Mouse (Mus musculus): Measurements from ENCODE around the gene Arvcf.
A peak's percentile ranks its signal among the peaks of the same experiment; 100 is the strongest.

Gene Arvcf

GRCm38 (mm10) chr16:18390399-18390798 lies 42.4 kb downstream of the Arvcf start:
- no peak for DNase-seq

- peak in 1 of 2 experiments; percentile 3 for DNase-seq
These were observed 43.1 kb downstream of the Arvcf start for GRCm38 (mm10) chr16:18391127-18391526.

GRCm38 (mm10) chr16:18391728-18392127 lies 43.7 kb downstream of the Arvcf start:
- DNase-seq: peak in 1 of 2 experiments; percentile 9

GRCm38 (mm10) chr16:18392469-18393426 lies 44.8 kb downstream of the Arvcf start:
- DNase-seq: peak; percentile 88 to 92

GRCm38 (mm10) chr16:18393595-18393994 lies 45.6 kb downstream of the Arvcf start:
- no peak for DNase-seq

- DNase-seq: no peak
These were observed 46.1 kb downstream of the Arvcf start for GRCm38 (mm10) chr16:18394056-18394455.

GRCm38 (mm10) chr16:18394777-18395619 lies 47.0 kb downstream of the Arvcf start:
- no peak for DNase-seq

- DNase-seq: no peak
These were observed 47.6 kb downstream of the Arvcf start for GRCm38 (mm10) chr16:18395620-18396036.

- no peak for DNase-seq
These were observed 48.2 kb downstream of the Arvcf start for GRCm38 (mm10) chr16:18396201-18396600.

GRCm38 (mm10) chr16:18396791-18397621 lies 49.0 kb downstream of the Arvcf start:
- no peak for DNase-seq

- DNase-seq: no peak
These were observed 52.0 kb downstream of the Arvcf start for GRCm38 (mm10) chr16:18400028-18400427.

GRCm38 (mm10) chr16:18400472-18401216 lies 52.7 kb downstream of the Arvcf start:
- DNase-seq: no peak

GRCm38 (mm10) chr16:18403285-18403684 lies 55.3 kb downstream of the Arvcf start:
- DNase-seq: no peak

- DNase-seq: no peak
These were observed 57.3 kb downstream of the Arvcf start for GRCm38 (mm10) chr16:18405091-18405854.

- DNase-seq: no peak
These were observed 57.9 kb downstream of the Arvcf start for GRCm38 (mm10) chr16:18405876-18406275.

GRCm38 (mm10) chr16:18406293-18406692 lies 58.3 kb downstream of the Arvcf start:
- peak; percentile 57 to 69 for DNase-seq

GRCm38 (mm10) chr16:18407912-18408311 lies 59.9 kb downstream of the Arvcf start:
- no peak for DNase-seq

- DNase-seq: peak in 1 of 2 experiments; percentile 3
These were observed 61.8 kb downstream of the Arvcf start for GRCm38 (mm10) chr16:18409776-18410175.

- DNase-seq: peak in 1 of 2 experiments; percentile 7
These were observed 62.4 kb downstream of the Arvcf start for GRCm38 (mm10) chr16:18410418-18410817.

- DNase-seq: peak in 1 of 2 experiments; percentile 6
These were observed 63.2 kb downstream of the Arvcf start for GRCm38 (mm10) chr16:18411026-18411649.
